Mouse (Mus musculus): ENCODE data around the gene Ntn1. TPM values are rescaled to one million over a fixed set of nuclear protein-coding genes. Genes with fewer than 3 reads are reported as not detected.

The Ntn1 gene
- polyA plus RNA-seq, 1 experiment from 2014 or later, result 13.6 TPM

DNA sequence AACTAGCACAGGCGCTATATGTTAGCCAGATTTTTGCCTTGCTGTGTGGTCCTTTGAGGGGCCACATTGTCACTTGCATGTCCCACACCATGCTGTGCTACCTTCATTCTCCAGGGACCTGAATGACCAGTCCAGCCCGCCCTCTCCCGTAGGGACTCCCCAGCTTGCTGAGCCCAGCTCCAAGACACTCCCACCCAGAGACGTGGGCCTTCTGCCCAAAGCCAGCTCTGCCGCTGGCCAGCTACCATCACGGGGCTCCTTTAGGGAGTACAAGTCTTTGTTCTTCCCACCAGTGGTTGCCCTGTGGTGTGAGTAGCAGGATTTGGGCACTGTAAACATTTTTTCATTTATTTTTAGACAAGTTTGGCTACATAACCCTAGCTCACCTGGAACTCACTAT, 204.1 kb downstream of the Ntn1 start:
- no peaks in the 10 kb centered on the region for H3K9me3 ChIP-seq (ENCODE audit: low read length)
- WGBS, result 66% methylated on average over 6 of the region's 6 CpGs
- H3K9ac ChIP-seq (replicated peaks; ENCODE audit: low read length), result no peak overlapping the region
- no peak overlapping the region for H3K27ac ChIP-seq (ENCODE audit: low read length)
- H3K4me3 ChIP-seq (ENCODE audit: low read length), result no peak overlapping the region
- no peaks in the 10 kb centered on the region for H3K36me3 ChIP-seq (ENCODE audit: insufficient read depth, low read length)
- no peaks in the 10 kb centered on the region for H3K27me3 ChIP-seq (ENCODE audit: insufficient read depth, low read length)
- no peak for ATAC-seq (ENCODE audit: low FRiP score, low TSS enrichment)
- H3K4me1 ChIP-seq (ENCODE audit: insufficient read depth, low read length), result peaks cover 48% of the 10 kb centered on the region
- no peak overlapping the region for H3K4me2 ChIP-seq (replicated peaks; ENCODE audit: low read depth, low read length)

DNA sequence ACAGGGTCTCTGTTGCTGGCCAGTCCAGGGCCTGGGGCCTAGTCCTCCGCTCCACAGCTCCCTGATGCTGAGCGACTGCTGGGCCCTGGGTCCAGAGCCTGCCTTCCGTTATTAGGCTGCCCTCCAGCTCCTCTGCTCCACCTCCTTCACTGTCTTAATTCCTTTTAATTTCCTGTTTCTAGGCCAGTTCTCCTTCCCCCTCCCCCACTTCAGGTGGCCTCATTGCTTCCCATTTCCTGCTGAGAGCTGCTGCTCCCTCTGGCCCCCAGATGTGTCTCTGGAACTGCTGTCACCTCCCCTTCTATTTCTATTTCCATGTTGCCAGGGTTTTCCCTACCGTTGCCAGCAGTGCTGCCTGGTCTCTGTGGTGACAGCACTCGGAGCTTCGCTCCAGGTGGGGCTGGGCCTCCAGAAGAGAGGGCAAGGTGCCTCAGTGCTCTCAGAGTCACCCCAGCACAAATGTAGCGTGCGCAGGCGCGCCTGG, 204.9 kb downstream of the Ntn1 start:
- no peaks in the 10 kb centered on the region for H3K27me3 ChIP-seq (ENCODE audit: insufficient read depth, low read length)
- ATAC-seq (ENCODE audit: low FRiP score, low TSS enrichment), result no peak
- H3K4me2 ChIP-seq (replicated peaks; ENCODE audit: low read depth, low read length), result no peak overlapping the region
- no peaks in the 10 kb centered on the region for H3K36me3 ChIP-seq (ENCODE audit: insufficient read depth, low read length)
- WGBS, result 68% methylated on average over 10 of the region's 10 CpGs
- H3K9me3 ChIP-seq (ENCODE audit: low read length), result no peaks in the 10 kb centered on the region
- no peak overlapping the region for H3K9ac ChIP-seq (replicated peaks; ENCODE audit: low read length)
- H3K27ac ChIP-seq (ENCODE audit: low read length), result no peak overlapping the region
- no peak overlapping the region for H3K4me3 ChIP-seq (ENCODE audit: low read length)
- peaks cover 44% of the 10 kb centered on the region for H3K4me1 ChIP-seq (ENCODE audit: insufficient read depth, low read length)

DNA sequence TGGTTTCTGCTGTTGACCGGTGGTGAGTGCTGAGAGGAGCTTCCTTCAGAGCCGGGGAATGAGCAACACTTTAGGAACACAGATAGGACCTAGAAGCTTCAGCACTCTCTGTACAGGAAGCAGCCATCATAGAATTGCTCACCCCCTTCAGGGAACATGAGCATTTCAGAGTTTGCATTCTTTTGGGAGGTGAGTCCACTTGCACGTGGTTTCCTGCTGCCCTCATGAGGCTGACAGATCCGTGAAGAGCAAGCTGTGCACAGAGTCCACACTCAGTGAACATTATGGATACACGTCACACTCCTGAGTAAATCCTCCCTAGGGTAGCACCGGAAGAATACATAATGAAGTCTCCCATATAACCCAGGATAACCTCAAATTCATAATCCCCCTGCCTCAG, 205.5 kb downstream of the Ntn1 start:
- Histone ChIP-seq H3K27me3 (ENCODE audit: insufficient read depth, low read length) (no peaks in the 10 kb centered on the region), H3K4me1 (ENCODE audit: insufficient read depth, low read length) (peaks cover 44% of the 10 kb centered on the region), H3K27ac (ENCODE audit: low read length) (no peak overlapping the region), H3K9ac (replicated peaks; ENCODE audit: low read length) (no peak overlapping the region), H3K4me2 (replicated peaks; ENCODE audit: low read depth, low read length) (no peak overlapping the region), H3K36me3 (ENCODE audit: insufficient read depth, low read length) (no peaks in the 10 kb centered on the region), H3K4me3 (ENCODE audit: low read length) (no peak overlapping the region), H3K9me3 (ENCODE audit: low read length) (no peaks in the 10 kb centered on the region)
- ATAC-seq (ENCODE audit: low FRiP score, low TSS enrichment), result no peak
- WGBS, result 52% methylated on average over 6 of the region's 6 CpGs

DNA sequence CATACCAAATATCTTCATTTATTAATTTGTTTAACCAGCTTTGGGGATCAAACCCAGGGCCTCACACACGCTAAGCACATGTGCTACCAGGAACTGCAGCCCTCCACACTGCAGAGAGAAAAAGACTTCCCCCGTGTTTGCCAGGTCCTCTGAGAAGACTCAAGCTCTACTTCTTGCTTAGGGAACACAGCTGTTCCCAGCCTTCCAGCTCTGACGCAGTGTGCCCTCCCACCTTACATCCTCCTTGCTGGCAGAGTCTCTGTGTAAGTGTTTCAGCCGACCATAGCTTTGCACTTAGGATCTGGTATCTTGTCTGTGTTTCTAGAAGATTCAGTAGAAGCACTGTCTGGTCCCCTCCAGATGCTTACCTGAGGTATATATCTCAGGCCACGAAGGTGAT, 209.8 kb downstream of the Ntn1 start:
- ATAC-seq (ENCODE audit: low FRiP score, low TSS enrichment), result no peak
- no peak overlapping the region for H3K27ac ChIP-seq (ENCODE audit: low read length)
- H3K36me3 ChIP-seq (ENCODE audit: insufficient read depth, low read length), result no peaks in the 10 kb centered on the region
- no peak overlapping the region for H3K9ac ChIP-seq (replicated peaks; ENCODE audit: low read length)
- no peaks in the 10 kb centered on the region for H3K9me3 ChIP-seq (ENCODE audit: low read length)
- no peak overlapping the region for H3K4me2 ChIP-seq (replicated peaks; ENCODE audit: low read depth, low read length)
- no peak overlapping the region for H3K4me3 ChIP-seq (ENCODE audit: low read length)
- H3K27me3 ChIP-seq (ENCODE audit: insufficient read depth, low read length), result no peaks in the 10 kb centered on the region
- 72% methylated on average over 5 of the region's 5 CpGs for WGBS
- H3K4me1 ChIP-seq (ENCODE audit: insufficient read depth, low read length), result peaks cover 47% of the 10 kb centered on the region

DNA sequence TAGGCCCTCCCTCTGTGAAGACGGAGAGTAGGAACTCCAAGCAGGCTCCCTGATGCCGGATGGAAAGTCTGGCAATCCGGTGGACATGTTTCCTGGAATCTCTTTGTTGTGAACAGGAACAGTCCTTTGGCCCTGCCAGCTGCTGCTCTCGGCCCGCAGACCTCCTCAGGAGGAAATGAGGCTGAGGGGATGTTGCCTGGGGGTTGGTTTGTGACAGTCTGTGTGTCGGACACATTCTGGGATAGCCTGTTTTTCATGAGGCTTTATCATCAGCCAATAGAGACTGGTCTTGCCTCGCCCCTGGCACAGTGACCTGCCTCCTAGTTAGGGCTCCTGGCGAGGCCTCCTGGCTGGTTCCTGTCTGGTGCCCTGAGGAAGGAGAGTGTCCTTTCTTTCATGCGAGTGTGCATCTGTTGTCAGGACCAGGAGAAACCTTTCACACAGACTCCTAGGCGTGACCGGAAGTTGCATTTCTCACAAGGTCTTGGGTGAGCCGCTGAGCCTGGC, 211.9 kb downstream of the Ntn1 start:
- 64% methylated on average over 12 of the region's 12 CpGs for WGBS
- H3K9ac ChIP-seq (replicated peaks; ENCODE audit: low read length), result no peak overlapping the region
- no peaks in the 10 kb centered on the region for H3K36me3 ChIP-seq (ENCODE audit: insufficient read depth, low read length)
- no peak overlapping the region for H3K4me3 ChIP-seq (ENCODE audit: low read length)
- no peak overlapping the region for H3K4me2 ChIP-seq (replicated peaks; ENCODE audit: low read depth, low read length)
- no peaks in the 10 kb centered on the region for H3K9me3 ChIP-seq (ENCODE audit: low read length)
- peak overlapping the region; percentile 74 for H3K27ac ChIP-seq (ENCODE audit: low read length)
- peak; percentile 53 for ATAC-seq (ENCODE audit: low FRiP score, low TSS enrichment)
- peaks cover 35% of the 10 kb centered on the region for H3K4me1 ChIP-seq (ENCODE audit: insufficient read depth, low read length)
- H3K27me3 ChIP-seq (ENCODE audit: insufficient read depth, low read length), result no peaks in the 10 kb centered on the region

DNA sequence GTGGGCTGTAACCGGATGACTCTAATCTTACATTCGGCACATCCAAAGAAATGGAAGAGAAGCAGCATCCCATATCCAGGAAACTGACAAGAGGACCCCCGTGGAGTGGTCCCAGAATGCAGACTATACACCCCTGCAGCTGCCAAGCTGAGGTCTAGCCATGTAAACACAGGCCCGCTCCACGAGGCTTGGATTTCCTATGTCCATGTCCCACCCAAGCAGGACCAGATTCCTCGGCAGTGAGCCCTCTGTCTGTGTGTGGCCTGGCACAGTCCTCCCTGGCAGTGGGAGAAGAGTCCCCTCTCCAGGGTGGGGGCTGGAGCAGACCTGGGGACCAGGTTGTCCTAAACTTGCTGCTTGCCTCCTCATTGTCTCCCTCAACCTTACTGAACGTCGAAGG, 213.4 kb downstream of the Ntn1 start:
- WGBS, result 49% methylated on average over 8 of the region's 8 CpGs
- Histone ChIP-seq H3K4me2 (replicated peaks; ENCODE audit: low read depth, low read length) (no peak overlapping the region), H3K9ac (replicated peaks; ENCODE audit: low read length) (no peak overlapping the region), H3K36me3 (ENCODE audit: insufficient read depth, low read length) (no peaks in the 10 kb centered on the region), H3K27ac (ENCODE audit: low read length) (no peak overlapping the region), H3K9me3 (ENCODE audit: low read length) (no peaks in the 10 kb centered on the region), H3K4me1 (ENCODE audit: insufficient read depth, low read length) (peaks cover 35% of the 10 kb centered on the region), H3K4me3 (ENCODE audit: low read length) (no peak overlapping the region), H3K27me3 (ENCODE audit: insufficient read depth, low read length) (no peaks in the 10 kb centered on the region)
- no peak for ATAC-seq (ENCODE audit: low FRiP score, low TSS enrichment)

DNA sequence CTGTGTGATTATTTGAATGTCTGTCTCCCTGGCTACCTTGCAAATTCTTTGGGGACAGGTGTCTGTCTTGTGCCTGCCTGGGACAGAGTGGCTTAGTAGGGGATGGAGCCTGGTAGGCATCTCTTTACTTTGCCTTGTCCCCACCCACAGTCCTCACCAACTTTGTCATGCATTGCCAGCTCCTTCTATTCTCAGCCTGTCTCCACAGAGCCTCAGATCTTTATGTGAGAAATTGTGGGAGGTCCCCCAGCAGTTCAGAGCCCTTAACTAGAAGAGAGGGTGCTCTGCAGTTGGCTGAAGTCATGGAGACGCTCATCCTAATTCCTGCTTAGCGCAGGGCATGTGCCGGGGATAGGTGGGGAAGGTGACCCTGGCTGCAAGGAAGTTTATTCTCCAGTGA, 215.0 kb downstream of the Ntn1 start:
- H3K4me1 ChIP-seq (ENCODE audit: insufficient read depth, low read length), result peaks cover 34% of the 10 kb centered on the region
- no peak overlapping the region for H3K27ac ChIP-seq (ENCODE audit: low read length)
- H3K9me3 ChIP-seq (ENCODE audit: low read length), result no peaks in the 10 kb centered on the region
- H3K27me3 ChIP-seq (ENCODE audit: insufficient read depth, low read length), result no peaks in the 10 kb centered on the region
- H3K9ac ChIP-seq (replicated peaks; ENCODE audit: low read length), result no peak overlapping the region
- WGBS, result 90% methylated on average over 3 of the region's 3 CpGs
- no peaks in the 10 kb centered on the region for H3K36me3 ChIP-seq (ENCODE audit: insufficient read depth, low read length)
- H3K4me3 ChIP-seq (ENCODE audit: low read length), result no peak overlapping the region
- no peak overlapping the region for H3K4me2 ChIP-seq (replicated peaks; ENCODE audit: low read depth, low read length)
- no peak for ATAC-seq (ENCODE audit: low FRiP score, low TSS enrichment)

DNA sequence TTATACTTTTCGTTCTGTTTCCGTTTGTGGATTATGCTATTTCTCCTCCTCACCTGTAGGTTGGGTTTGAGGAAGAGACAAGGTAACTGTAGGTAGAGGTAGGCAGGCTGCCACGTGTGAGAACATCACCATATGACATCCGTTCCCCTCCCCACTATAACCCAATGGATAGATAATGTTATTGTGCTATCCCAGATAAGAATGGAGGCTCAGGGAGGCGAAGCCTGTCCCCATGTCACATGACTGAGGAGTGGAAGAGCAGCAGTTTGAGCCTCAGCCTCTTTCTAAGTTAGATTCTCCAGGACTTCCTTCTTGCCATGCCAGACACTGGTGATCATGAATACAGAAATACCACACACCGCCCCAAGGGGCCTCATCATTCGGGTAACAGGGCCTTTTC, 223.2 kb downstream of the Ntn1 start:
- Histone ChIP-seq H3K36me3 (ENCODE audit: insufficient read depth, low read length) (no peaks in the 10 kb centered on the region), H3K9me3 (ENCODE audit: low read length) (no peaks in the 10 kb centered on the region), H3K4me1 (ENCODE audit: insufficient read depth, low read length) (peaks cover 5% of the 10 kb centered on the region; the same call in 1 of the 2 replicates), H3K27me3 (ENCODE audit: insufficient read depth, low read length) (no peaks in the 10 kb centered on the region), H3K9ac (replicated peaks; ENCODE audit: low read length) (no peak overlapping the region), H3K4me3 (ENCODE audit: low read length) (no peak overlapping the region), H3K4me2 (replicated peaks; ENCODE audit: low read depth, low read length) (no peak overlapping the region), H3K27ac (ENCODE audit: low read length) (no peak overlapping the region)
- ATAC-seq (ENCODE audit: low FRiP score, low TSS enrichment), result no peak
- WGBS, result 90% methylated on average over 7 of the region's 7 CpGs

DNA sequence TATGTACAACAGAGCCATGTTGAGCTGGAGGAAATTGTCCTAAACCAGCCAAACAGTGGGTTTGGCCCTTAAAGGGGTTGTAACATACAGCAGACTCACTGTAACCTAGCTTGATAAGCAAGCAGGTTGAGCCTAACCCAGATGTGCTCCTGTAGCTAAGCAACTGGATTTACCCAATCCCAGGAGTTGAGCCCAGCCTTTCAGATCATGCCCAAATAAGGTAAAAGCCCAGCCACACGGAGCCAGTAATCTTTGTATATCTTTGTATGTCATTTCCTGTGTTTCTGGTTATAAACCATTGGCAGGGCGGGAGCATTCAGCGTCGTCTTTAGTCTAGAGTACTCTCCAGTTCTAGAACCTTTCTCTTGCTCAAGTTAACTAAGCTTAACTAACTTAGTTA, 224.1 kb downstream of the Ntn1 start:
- ATAC-seq (ENCODE audit: low FRiP score, low TSS enrichment), result no peak
- H3K27ac ChIP-seq (ENCODE audit: low read length), result no peak overlapping the region
- no peak overlapping the region for H3K4me3 ChIP-seq (ENCODE audit: low read length)
- WGBS, result 66% methylated on average over 4 of the region's 4 CpGs
- H3K36me3 ChIP-seq (ENCODE audit: insufficient read depth, low read length), result no peaks in the 10 kb centered on the region
- H3K9ac ChIP-seq (replicated peaks; ENCODE audit: low read length), result no peak overlapping the region
- no peak overlapping the region for H3K4me2 ChIP-seq (replicated peaks; ENCODE audit: low read depth, low read length)
- no peaks in the 10 kb centered on the region for H3K27me3 ChIP-seq (ENCODE audit: insufficient read depth, low read length)
- H3K9me3 ChIP-seq (ENCODE audit: low read length), result no peaks in the 10 kb centered on the region
- H3K4me1 ChIP-seq (ENCODE audit: insufficient read depth, low read length), result peaks cover 5% of the 10 kb centered on the region; the same call in 1 of the 2 replicates

DNA sequence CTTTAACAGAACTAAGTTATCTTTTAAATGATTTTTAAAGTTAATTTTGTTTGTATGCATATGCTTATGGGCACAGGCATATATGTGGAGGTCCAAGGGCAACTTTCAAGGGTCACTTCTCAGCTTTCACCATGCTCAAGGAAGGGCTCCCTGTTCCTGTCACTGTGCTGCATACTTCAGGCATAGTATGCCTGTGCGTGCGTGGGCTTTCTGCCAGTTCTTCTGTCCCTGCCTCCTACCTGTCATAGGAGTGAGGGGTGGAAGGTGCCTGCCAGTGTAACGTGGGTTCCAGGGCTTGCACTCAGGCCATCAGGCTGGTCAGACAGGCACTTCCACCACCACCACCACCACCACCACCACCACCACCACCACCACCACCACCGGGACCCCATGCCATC, 228.0 kb downstream of the Ntn1 start:
- no peak for ATAC-seq (ENCODE audit: low FRiP score, low TSS enrichment)
- no peak overlapping the region for H3K4me3 ChIP-seq (ENCODE audit: low read length)
- WGBS, result 61% methylated on average over 4 of the region's 4 CpGs

More for the DNA sequence above, 228.0 kb downstream of the Ntn1 start:
- Histone ChIP-seq H3K4me1 (ENCODE audit: insufficient read depth, low read length) (peaks cover 5% of the 10 kb centered on the region; the same call in 1 of the 2 replicates), H3K9me3 (ENCODE audit: low read length) (no peaks in the 10 kb centered on the region), H3K4me2 (replicated peaks; ENCODE audit: low read depth, low read length) (no peak overlapping the region), H3K9ac (replicated peaks; ENCODE audit: low read length) (no peak overlapping the region), H3K36me3 (ENCODE audit: insufficient read depth, low read length) (no peaks in the 10 kb centered on the region), H3K27ac (ENCODE audit: low read length) (no peak overlapping the region), H3K27me3 (ENCODE audit: insufficient read depth, low read length) (no peaks in the 10 kb centered on the region)

Measured in kidney, embryonic 16.5 days (tissue).